Mouse (Mus musculus) c-Kit-negative CD71-positive TER-119-positive erythroid progenitor cells, embryonic 14.5 days (primary cell): ENCODE results near the gene Pik3r2.
"Not testable (repeated sequence)": the region's sequence is repeated elsewhere in the genome, so short reads cannot be mapped to it uniquely, and the experiment has no call there.

Source experiments
- DNase-seq: peaks from one replicate; pipeline ENCODE4 v3.0.0-alpha.2; 2013; ENCODE audit warnings: low read depth, low spot score

Gene Pik3r2

DNA sequence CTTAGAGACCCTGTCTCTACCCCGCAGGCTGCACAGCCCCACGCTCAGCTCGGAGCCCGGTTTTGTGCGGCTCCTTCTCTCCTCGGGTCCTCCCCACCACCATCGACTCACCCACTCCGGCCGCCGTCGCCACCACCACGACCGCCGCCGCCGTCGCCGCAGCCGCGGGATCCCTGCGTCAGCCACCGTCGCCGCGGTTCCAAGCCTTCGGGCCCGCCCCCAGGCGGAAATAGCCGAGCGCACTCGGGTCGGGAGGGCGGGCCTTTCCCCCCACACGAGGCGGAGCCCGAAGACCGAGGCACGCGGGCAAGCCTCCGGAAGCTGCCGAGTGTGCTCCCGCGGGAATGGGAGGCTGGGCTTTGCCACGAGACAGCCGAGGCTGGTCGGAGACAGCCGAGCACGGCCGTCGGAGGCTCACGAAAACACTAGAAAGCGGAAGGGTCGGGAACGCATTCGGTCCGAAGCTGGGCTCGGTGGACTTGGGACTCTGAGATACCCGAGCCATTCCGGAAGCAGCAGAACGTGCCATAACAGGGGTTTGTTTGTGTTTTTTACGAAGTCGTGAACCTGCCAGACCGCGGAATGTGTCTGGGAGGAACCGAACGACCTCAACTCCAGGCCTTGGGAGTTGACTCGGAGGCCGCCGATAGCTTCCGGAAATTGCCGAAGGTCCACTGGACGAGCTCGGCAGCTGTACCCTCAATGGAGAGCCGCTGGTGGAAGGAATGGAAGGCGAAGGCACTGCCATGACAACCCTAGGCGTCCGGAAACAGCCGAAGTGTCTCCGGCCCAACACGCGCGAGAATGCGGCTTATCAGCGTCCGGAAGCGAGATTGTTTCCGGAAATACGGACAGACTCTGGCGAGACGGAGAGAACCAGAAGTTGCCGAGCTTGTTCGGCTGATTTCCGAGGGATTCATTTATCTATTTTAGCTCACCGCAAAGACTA, at the start of gene Pik3r2:
TSS of gene Pik3r2 (minus strand) at position 218 of the 949 bp plus-strand sequence.
- peak; percentile 93 for DNase-seq

GRCm38 (mm10) chr8:70825816-70826215, 49.3 kb upstream of the Pik3r2 start:
- DNase-seq = no peak

DNA sequence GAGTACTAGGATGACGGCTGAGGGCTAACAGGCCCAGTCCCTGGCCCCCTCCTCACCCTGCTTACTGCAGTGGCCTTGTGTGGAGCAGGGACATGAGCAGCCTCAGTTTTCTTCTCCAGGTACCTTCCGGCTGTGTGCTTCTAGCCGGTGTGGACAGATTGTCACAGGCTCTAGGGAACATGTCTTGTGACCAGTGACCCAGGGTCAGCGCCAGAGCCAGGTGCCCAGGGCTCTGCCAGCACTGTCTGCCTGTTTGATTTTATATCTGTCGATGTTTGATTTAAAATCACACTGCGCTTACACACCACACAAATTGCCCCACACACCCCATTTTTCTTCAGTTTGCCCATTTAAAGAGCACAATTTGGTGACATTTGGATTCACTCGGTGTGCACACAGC, 47.3 kb upstream of the Pik3r2 start:
- no peak for DNase-seq

- not testable (repeated sequence) for DNase-seq
Measured at GRCm38 (mm10) chr8:70822594-70822993, 46.1 kb upstream of the Pik3r2 start.

- no peak for DNase-seq
Measured at GRCm38 (mm10) chr8:70821992-70822391, 45.5 kb upstream of the Pik3r2 start.

DNA sequence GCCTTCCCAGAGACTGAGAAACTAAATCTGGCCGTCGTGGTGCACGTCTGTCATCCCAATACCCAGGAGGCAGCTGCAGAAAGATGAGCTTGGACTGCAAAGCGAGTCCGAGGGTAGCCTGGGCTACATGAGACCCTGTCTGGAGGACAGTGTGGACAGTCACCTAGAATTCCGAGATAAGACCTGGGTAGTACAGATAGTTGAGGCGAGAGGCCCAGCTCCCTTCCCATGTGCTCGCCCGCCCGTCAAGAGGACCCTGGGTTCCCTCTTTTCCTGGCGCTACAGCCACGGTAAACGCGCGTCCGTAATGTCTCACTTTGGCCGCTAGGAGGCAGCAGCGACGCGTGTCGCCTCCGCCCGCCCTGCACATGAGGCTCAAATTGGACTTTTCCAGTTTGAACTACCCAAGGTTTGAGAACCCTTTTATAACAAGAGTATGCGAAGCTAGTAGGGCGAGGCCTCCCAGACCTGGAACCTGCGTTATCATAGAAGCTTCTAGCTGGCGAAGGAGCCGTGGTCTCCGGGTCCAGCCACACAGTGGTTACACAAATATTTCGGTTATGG, 45.0 kb upstream of the Pik3r2 start:
- no peak for DNase-seq

DNA sequence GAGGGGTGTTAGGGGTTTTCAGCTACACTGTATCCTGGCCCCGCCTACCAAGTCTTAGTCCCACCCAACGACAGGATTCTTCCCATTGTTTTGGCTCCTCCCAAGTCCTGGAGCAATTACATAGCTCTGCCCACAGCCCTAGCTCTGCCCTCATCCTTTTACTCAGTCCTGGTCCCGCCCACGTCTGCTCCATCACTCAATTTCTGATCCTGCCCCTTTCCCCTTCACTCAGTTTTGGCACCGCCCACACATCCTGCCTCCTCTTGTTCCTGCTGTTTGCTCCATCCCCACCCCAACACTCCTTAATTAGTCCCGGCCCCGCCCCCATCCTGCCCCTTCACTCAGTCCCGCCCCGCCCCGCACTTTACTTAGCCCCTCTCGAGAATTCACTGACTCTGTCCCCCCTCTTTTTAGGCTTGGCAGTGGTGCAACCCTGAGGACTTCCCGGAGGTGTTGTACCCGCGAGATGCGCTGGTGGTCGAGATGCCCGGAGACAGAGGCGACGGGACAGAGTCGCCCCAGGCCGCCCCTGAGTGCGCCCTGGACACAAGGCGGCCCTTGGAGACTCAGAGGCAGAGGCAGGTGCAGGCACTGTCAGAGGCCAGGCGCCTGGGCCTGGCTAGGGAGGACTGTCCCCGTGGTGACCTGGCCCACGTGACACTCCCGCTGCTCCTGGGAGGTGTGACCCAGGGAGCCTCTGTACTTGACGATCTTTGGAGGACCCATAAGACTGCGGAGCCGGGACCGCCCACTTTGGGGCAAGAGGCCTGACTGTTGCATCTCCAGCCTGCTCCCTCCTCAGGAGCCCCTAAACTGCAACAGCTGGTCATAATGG, 43.8 kb upstream of the Pik3r2 start:
- DNase-seq = no peak

- peak; percentile 53 for DNase-seq
Measured at GRCm38 (mm10) chr8:70816679-70817078, 40.2 kb upstream of the Pik3r2 start.

- no peak for DNase-seq
Measured at GRCm38 (mm10) chr8:70812885-70813284, 36.4 kb upstream of the Pik3r2 start.

GRCm38 (mm10) chr8:70812055-70812454, 35.5 kb upstream of the Pik3r2 start:
- no peak for DNase-seq

DNA sequence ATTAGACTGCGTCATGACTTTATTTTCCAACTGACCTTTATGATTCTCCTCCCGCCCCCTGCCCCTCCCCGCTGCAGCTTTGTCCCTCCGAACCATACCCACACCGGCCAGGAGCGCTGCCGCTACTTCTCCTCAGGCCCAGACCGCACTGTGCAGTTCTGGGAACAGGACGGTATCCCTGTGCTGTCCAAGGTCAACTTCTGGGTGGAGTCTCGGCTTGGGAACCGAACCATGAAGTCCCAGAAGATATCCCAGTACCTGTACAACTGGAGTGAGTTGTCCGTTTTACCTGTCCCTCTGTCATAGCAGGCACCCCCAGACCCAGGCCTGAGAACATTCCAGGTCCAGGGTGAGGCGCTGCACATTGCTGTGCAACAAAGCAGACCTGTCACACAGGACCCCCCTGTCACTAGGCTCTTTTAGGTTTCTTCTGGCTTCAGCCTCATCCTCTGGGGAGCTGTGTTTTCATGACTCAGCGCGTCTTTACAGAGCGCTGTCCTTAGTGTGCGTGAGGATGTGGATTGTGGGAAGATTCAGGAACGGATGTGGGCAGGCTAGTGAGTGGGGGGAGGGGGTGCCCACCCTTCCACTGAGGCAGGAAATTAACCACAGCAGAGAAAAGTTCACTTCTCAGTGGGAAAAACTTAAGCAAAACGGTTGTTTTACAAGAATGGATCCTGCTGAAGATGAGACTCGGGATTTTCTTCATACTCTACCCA, 34.6 kb upstream of the Pik3r2 start:
- no peak for DNase-seq

GRCm38 (mm10) chr8:70808955-70809701, 32.6 kb upstream of the Pik3r2 start:
- DNase-seq = no peak

DNA sequence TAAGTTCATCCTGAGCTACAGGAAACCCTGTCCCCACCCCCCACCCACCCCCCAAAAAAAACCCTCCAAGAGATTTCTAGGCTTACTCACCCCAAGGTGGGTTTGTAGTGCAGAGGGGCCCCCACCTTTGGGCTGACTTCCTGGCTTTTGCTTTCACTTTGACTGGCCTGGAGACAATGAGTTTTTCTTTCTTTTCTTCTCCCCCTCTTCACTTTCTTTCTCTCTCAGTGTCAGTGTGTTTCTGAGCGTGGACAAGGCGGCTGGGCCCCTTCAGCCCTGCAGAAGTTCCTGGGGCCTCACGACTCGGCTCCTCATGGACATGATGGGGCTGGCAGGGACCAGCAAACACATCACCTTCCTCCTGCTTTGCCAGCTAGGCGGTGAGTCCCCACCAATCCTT, 31.7 kb upstream of the Pik3r2 start, which contains the start of gene Il12rb1:
TSS of gene Il12rb1 (plus strand) at position 211 of the 400 bp plus-strand sequence.
- no peak for DNase-seq

- DNase-seq = no peak
Measured at GRCm38 (mm10) chr8:70807304-70807703, 30.8 kb upstream of the Pik3r2 start.

DNA sequence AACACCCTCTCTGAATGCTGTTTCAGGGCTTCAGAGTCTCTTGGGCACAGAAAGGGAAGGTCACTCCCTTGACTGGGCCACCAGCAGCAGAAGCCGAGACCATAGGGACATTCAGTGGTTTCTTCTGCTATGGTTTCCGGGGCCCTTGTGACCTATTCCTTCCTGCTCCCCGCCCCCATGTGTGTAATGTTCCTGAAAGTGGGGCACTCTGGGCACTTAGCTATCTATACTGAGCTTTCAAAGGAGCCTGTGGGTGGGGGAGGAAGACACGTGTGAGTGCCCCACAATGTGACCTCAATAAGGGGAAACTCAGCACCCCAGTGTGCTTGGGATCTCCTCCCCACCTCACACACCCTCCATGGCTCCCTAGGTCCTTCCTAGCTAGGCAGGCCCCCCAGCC, 30.0 kb upstream of the Pik3r2 start:
- DNase-seq = no peak

DNA sequence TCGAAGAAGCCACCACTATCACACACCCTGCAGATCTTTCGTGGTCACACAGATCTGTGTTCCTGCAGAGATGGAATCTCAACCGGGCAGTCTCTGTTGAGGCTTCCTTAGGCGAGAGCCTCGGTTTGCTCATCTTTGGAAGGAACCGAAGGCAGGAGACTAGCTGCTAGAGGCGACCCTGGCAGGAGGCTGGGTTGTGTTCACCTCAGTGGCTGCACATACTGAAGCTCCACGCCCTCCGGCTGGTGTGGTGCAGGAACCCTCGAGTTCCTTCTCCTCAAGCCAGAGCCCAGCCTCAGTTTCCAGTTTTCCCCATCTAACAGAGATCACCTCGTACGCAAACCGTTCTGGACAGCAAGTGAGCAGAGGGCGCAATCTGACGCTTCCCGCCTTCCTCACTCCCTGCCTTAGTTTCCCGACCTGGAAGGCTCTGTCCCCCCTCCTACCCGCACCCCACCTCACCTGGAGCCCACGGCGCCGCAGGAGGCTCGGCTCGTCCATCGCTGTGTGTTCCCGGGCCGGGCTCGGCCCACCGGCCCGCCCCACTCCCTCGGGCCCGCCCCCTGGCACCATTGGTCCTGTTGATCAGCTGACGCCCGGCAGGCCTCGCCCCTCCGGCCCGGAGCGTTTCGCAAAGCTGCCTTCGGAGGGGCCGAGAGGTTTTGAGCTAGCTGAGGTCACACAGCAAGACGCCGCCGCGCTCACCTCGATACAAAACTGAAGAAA, 28.1 kb upstream of the Pik3r2 start, which contains the start of gene Mast3:
TSS of gene Mast3 (minus strand) at position 574 of the 726 bp plus-strand sequence.
- peak; percentile 66 for DNase-seq

DNA sequence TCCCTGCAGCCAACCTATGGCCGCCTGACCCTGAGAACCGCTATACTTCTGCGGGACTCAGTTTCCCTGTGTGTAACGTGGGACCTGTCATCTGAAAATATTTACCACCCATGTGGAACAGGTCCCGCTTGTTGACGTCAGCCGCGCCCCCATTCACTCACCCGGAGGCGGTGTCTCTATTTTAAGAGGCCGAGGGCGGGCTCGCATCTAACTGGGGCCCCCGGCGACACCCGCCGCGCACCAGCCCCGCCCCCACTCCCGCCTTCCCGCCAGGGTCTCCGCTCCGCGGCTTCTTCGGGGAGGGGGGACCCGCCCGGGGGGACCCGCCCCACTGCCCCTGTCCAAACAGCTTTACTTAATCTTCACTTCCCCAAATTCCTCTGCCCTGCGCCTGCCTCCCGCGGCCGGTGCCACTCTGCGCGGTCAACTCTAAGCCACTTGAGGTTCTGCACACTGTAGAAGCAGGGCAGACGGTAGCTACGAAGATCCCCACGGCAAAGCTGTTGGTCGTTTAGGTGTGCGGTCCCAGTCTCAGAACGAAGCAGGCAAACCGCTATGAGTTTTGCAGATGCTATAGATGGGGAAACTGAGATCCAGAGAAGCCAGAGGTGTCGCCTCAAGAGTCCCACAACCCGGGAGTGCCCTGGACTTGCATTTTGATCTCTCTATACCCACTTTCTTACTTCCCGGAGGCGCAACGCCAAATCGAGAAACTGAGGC, 27.4 kb upstream of the Pik3r2 start:
- no peak for DNase-seq

- DNase-seq = no peak
Measured at GRCm38 (mm10) chr8:70802786-70803510, 26.4 kb upstream of the Pik3r2 start.
